Mouse (Mus musculus): ENCODE measurements around the gene Iqcm.
"Not testable (repeated sequence)": the region's sequence is repeated elsewhere in the genome, so short reads cannot be mapped to it uniquely, and the experiment has no call there.

The Iqcm gene

DNA sequence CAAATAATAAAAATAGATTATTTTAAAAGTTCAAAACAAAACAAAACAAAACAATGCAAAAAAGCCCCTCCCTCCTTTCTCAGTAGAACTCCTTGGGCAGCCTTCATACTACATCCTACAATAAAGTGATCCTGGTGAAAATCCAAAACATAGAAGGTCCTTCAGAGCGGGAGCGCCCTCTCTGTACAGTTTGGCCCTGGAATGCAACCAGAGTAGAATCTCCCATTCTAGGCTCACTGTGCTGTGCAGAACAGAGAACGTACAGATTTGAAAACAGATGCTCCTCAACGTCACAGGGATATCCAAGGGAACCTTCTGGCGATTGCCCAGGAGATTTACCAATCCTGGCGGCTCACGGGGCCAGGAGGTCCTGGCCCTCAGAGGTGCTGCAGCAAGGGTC is at the start of gene Iqcm:
TSS of gene Iqcm (plus strand) at position 301 of the 400 bp plus-strand sequence.
- in situ Hi-C loops (cut with MboI, MseI) = no loop called here

- in situ Hi-C loops (cut with MboI, MseI) = no loop called here
Observed at GRCm38 (mm10) chr8:75406489-75406888, 42.0 kb upstream of the Iqcm start, which contains the start of gene Gm10358. TSS of gene Gm10358 (minus strand) at chr8:75406589.

DNA sequence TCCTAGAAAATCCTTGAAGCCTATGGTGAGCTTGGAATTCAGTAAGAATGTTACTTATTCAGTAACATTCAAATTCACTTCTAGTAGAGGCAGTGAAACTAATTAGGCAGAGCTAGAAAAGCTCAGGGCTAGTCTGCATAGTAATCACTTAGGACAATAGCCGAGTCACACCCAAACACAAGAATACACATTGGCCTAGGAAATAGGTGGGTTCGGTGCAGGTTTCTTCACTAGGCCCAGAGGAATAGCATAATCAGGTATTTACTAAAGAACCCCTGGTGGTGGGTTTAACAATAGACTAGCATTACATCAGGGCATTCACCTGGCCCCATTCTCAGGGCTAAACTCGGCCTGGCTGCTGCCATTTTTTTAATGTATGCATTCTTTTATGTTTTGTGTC is 32.8 kb upstream of the Iqcm start:
- in situ Hi-C loops (cut with MboI, MseI) = not testable (repeated sequence)

GRCm38 (mm10) chr8:75476756-75477155 is 28.3 kb downstream of the Iqcm start:
- in situ Hi-C loops (cut with MboI, MseI) = no loop called here

DNA sequence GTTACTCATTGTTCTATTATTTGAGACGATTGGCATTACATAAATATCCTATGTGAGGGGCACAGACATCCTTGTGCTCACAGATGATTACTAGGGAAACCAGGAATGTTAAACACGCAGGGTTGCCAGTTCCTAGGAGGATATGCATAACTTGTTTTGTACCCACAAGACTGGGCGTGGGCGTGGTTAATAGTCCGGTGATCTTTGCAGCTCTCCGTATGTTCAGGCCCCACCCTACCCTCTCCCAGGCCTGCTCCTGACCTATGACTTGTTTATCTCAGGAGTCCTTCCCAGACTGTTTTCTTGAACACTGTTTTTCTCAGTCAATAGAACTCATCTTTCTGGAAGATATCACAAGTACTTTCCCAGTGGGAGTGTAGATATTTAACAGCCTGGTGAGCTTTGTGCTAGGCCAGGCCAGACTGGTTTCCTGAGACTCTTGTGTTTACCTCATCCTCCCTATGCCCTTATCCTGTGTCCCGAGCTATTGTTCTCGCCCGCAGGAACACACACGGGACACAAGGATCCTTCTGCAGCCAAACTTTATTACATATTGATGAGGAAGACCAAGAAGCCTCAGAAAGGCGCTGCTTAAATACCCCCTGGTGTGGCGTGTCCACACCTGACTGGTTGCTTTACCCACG is 40.7 kb downstream of the Iqcm start:
- in situ Hi-C loops (cut with MboI, MseI) = no loop called here

GRCm38 (mm10) chr8:75509299-75509698 is 60.8 kb downstream of the Iqcm start:
- in situ Hi-C loops (cut with MboI, MseI) = no loop called here

DNA sequence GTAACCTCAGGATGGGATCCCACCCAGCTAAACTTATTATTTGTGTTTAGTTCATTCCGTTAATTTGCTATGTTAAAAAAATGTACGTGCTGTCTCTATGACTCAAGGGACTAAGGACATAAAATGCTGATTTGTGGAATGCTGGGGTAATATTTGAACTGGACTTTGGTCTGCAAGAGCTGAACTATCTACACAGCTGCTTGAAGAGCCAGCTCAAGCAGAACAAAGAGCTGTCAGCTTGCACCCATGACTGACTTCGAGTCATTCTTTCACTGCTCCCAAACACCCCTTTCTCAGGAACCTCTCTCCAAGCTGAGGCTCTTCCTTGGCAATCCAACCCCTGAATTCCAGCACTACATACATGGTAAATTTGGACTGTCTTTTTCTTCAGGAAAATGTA is 65.3 kb downstream of the Iqcm start:
- in situ Hi-C loops (cut with MboI, MseI) = no loop called here

DNA sequence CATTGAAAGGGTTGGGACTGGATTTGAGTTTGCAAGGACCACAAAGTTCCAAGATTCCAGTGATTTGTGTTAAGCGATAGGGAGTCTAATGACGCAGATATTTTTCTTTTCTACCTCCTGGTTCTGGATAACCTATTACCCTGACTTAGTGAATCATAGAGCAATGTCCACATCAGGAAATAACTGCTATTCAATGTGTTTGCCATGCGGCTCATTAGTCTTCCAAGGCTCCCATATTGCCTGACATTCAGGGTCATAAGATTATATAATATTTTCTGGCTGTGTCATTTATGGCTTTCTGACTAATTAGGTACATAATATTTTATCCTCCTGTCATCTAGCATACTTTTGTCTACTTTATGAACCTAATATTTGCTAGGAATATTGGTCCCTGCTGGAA is 100.8 kb downstream of the Iqcm start:
- in situ Hi-C loops (cut with MboI, MseI) = no loop called here

DNA sequence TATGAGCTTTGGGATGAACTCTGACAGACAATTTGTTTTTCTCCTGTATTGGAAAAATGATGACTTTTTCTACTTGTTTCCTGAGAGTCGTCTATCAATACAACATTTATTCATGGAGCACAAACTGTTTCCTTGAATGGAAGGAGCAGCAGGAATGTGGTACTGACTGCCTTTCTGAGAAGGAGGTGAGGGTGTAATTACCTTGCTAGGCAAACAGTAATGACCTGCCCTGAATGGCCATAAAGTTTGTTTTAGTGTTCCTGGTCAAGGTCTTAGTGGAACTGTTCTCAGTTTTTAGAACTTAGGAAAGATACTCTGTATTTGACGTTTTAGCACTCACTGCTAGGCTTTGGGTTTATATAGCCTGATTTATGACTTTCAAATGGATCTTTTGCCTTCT is 147.8 kb downstream of the Iqcm start:
- in situ Hi-C loops (cut with MboI, MseI) = no loop called here

DNA sequence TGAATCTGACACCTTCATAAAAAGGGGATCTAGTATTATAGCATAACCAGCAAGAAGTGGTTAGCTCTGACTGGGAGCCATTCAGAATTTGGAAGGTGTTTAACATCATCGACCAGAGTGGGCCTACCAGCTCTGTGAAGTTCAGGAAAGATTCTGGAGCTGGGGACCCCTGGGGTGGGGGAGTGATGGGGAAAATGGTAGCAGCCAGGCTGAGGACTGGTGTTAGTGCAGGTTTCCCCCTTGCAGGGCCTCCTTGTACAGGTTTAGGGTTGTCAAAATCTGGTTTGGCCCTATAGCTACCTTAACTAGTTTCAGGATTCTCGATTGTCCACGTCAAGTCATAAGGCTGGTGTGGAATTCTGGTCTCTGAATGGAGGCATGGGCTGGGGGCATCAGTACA is 194.5 kb downstream of the Iqcm start:
- in situ Hi-C loops (cut with MboI, MseI) = no loop called here

- in situ Hi-C loops (cut with MboI, MseI) = no loop called here
Observed at GRCm38 (mm10) chr8:75659287-75659686, 210.8 kb downstream of the Iqcm start.

- in situ Hi-C loops (cut with MboI, MseI) = no loop called here
Observed at GRCm38 (mm10) chr8:75746561-75746960, 298.1 kb downstream of the Iqcm start.

GRCm38 (mm10) chr8:75755596-75755995 is 307.1 kb downstream of the Iqcm start:
- in situ Hi-C loops (cut with MboI, MseI) = no loop called here

- in situ Hi-C loops (cut with MboI, MseI) = no loop called here
Observed at GRCm38 (mm10) chr8:75828468-75829132, 380.1 kb downstream of the Iqcm start.

DNA sequence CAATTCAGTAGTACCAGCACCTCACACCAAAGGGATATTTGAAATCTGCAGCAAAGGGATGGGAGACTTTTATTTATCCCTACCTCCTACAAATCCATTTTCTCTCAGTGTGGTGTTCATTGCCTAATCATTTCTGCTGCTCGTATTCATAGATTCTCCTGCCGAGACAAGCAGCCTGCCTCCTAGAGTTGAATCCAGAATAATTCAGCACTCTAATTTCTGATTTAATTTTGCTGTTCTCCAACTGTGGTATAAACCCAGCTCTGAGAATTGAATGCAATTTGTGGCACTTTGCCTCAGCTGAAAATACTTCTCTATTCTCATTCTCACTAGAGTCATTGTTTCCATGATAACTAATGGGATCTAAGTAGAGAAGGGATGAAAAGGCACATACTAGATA is 386.8 kb downstream of the Iqcm start:
- in situ Hi-C loops (cut with MboI, MseI) = no loop called here

DNA sequence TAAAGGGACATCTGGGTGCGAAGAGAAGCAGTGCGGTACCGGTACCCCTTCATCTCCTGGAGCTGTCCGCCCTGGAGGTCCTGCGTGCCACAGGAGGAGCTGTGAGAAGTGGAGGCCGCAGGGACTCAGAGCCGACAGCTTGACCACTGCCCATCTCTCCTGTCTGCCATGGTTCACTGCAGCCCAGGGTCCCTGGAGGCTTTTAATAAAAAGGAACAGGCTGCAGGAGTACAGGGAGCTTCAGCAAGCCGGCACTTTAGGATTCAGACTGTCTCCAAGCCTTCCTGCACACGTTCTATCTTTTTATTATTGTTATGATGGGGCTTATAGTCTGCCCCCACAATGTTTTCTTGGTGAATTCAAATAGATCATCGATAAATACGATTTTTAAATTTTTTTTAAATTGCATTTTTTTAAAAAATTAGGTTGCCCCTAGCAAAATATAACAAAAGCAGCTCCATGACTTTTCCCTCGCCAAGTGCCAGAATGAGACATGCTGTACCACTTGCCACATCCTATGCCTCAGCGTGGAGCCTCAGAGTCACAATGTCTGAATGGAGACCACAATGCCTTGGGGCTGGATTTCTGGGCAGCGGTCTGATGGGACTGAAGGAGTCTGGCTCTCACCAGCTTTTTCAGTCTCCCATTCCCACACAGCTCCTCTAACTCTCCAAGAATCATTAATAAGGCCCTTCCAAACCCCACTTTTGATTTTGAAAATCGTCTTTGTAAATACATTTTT is 469.3 kb downstream of the Iqcm start:
- in situ Hi-C loops (cut with MboI, MseI) = no loop called here

DNA sequence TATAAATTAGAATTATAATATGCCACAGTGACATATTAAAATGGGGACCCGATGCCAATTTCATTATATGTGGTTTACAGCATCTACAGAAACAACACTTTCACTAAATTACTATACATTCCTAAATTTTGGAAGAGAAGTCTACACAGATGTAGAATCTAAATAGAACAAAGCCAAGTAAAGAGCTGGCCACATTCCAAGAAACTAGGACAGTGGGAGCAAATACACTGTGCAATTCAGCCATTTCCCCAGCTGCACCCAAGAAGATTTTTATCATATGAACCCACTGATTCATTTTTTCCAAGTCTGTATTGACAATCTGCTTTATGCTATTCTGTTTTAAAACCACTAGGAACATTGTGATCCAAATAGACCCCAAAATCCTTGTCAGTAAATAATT is 500.7 kb downstream of the Iqcm start:
- in situ Hi-C loops (cut with MboI, MseI) = no loop called here

DNA sequence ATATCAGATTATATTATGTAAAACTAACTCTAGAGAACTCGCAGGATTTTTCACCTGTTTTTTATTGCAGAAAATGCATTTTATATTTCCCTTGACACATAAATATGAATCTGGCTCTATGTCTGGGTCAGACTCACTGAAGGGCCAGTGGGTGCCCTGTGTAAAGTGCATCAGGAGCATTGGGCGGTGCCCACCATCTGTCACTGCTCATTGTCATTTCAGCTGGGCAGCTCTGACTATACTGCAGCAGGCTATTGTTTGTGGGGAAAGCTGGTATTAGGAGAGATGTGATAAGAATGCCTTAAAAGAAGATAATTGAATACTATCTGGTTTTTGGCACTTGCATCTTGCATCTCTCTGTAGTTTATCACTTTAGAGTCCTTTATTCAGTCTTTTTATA is 507.5 kb downstream of the Iqcm start:
- in situ Hi-C loops (cut with MboI, MseI) = no loop called here

- in situ Hi-C loops (cut with MboI, MseI) = no loop called here
Observed at GRCm38 (mm10) chr8:76018501-76018900, 570.0 kb downstream of the Iqcm start.

All from T-helper 1 cell (primary cell).